Mouse (Mus musculus) thymus, postnatal 4 days (tissue): ENCODE data around the gene Thrsp.
"Not testable (repeated sequence)": the region's sequence is repeated elsewhere in the genome, so short reads cannot be mapped to it uniquely, and the experiment has no call there.

ENCODE experiments used
- DNase-seq: peaks from one replicate; pipeline ENCODE4 v3.0.0; 2021

Thrsp gene

DNA sequence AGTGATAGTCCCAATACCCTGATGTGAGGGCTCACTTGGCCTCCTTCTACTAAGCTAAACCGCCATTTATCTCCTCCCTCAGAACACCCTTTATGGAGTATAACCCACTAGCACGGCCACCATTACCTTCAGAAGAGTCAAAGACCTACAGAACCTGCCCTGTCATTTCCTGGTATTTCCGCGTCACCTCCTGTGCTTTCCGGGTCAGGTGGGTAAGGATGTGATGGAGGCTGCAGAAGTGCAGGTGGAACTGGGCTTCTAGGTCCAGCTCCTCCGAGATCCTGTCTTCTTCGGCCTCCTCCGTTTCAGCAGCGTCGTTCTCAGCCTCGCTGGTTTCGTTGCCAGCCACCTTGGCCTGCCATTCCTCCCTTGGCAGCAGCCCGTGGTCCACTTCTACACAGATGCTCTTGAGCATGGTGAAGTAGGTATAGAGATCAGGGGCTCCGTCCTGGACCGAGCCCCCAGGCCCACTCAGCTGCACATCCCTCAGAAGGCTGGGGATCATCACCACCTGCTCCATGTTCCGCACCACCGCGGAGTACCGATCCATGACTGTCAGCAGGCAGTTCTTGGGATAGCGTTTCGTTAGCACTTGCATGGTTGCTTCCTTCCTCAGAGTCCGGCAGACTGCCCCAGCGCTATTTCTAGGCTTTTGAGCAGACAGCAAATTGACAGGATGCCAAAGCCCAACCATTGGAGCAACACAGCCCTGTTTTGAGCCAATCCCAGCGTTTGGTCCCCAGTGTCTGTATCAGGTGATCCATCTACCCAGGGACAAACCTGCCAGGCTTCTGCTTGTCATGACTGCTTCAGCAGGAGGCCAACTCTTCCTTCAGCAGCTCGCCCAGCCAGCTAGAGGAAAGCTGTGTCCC, at the start of gene Thrsp:
Gene Thrsp, minus strand, starts transcription at position 825 of the 872 bp plus-strand sequence.
- no peak for DNase-seq

DNA sequence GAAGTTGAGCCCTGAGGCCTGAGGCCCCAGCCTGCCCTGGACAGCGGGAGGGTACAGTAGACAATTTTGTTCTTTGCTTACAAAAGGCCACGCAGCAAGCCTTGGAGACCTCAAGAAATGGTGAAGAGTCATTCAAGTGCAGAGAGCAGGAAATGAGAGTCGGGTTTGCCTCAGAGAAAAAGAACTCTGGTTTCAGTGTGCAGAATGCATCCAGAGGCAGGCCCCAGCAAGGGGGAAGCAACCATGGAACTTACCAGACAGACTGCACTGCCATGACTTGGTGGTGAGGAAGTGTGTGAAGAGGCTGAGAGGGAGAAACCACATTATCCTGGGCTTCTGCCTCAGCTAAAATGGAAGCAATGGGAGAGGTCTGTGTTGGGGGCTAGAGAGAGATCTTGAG, 38.0 kb upstream of the Thrsp start:
- DNase-seq, result no peak

DNA sequence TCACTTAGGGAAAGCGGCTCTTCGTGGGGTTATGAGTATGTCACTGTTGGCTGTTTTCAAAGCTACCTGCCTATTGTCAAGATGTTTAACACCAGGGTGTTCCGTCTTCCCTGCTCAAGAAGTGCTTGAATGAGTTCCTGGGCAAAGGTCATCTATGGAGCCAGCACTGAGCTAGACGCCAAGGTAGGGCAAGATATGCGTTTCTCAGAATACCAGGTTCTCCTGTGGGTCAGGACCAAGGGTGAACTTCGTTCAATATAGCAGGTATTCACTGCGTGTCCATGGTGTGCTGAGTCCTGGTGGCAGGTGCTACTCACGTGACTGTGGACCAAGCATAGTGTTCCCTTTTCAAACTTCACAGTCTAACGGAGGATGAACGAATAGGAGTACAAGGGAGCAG, 37.3 kb upstream of the Thrsp start:
- DNase-seq, result no peak

DNA sequence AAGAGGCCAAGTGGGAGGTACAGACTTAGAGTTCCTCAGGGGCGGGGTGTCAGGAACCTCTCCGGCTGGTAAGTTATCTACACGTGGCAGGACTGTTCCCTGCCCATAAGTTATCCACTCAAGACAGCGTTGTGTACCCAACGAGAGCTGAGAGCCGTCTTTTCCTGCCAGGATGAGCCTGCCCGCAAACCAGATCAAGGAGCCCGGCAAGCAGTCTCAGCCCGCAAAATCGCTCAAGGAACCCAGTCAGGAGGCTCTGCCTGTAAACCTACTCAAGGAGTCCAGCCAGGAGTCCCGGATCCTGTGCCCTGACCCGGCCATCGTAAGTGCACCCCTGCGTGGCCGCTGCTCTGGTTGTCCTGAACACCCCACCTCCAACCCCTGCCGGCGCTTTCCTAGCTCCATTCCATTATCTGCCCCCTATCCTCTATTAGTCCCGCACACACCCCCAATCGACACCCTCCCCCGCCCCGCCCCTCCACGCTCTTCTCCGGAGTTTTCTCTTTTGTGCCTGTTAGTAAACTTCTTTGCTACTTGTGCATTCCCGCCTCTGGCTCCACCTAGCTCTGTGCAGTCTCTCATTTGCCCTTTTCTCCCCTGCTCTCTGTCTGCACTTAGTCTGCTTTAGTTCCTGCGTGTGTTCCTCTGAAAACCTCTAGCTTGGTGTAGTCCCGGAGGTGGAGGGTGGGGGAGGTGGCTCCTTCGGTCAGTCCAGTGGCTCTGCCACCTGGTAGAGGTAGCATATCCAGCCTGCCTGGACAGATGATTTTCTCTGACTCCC, 35.8 kb upstream of the Thrsp start:
- peak; percentile 43 for DNase-seq

GRCm38 (mm10) chr7:97452196-97452595, 34.7 kb upstream of the Thrsp start:
- DNase-seq, result peak; percentile 13

DNA sequence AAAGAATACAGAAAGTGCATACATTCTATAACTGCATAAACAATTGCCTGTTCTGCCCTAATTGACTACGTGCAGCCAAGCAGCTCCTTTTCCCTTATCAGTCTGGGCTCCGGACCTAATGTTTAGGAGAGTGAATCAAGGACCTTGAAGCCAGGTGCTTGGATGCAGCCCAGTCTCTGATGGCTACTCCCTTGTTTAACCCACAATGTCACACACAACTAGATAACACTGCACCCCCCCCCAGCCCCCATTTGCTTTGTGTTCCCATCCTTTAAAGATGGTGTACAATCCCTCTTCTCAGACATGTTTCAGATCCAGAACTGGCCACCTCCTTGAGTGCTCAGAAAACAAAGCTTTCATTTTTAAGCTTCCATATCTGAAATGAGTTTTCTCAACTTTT, 33.5 kb upstream of the Thrsp start, which contains the start of gene Kctd14:
Gene Kctd14, plus strand, starts transcription at position 301 of the 400 bp plus-strand sequence.
- DNase-seq, result not testable (repeated sequence)

DNA sequence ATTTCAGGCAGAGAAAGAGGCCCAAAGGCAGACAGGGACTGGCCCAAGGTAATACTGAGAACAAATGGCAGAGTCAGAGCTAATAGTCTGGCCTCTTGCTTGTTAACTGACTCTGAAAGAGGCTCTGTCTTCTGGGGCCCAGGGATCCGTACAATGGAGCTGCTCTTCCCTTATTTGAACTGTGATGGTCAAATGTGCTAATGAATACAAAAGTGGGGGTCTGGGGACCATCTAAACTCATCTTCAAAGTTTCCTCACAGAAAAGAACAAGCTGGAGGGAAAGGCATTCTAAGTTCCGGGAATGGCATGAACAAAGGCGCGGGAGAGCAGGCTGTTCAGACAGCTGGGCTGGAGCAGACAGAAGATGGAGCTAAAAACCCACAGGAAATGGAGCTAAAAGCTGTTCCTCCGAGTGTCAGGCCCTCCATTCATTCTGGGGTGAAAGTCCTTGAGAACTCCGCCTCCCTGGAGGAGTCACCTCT, 29.6 kb upstream of the Thrsp start:
- peak; percentile 17 for DNase-seq

GRCm38 (mm10) chr7:97446171-97446925, 28.8 kb upstream of the Thrsp start:
- peak; percentile 43 for DNase-seq

DNA sequence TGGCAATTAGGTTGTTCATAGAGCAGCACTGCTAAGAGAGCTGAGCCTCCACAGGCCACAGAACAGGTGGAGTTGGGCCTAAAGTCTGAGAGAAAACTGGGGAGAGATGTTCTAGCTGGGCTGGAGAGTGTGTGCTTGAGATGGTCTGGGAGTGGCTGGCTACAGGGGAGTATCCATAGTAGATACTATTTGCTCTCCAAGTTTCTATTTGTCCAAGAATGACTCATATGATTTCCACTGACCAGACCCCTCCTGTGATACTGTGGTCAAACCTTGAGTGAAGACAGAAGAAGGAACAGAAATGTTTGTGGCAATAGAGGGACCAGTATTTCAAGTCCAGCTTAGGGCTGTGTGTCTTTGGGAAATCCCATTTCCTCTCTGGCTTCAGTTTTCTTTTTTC, 21.5 kb upstream of the Thrsp start:
- no peak for DNase-seq

- no peak for DNase-seq
Measured at GRCm38 (mm10) chr7:97434517-97434916, 17.0 kb upstream of the Thrsp start.

GRCm38 (mm10) chr7:97433517-97433916, 16.0 kb upstream of the Thrsp start:
- DNase-seq, result not testable (repeated sequence)

DNA sequence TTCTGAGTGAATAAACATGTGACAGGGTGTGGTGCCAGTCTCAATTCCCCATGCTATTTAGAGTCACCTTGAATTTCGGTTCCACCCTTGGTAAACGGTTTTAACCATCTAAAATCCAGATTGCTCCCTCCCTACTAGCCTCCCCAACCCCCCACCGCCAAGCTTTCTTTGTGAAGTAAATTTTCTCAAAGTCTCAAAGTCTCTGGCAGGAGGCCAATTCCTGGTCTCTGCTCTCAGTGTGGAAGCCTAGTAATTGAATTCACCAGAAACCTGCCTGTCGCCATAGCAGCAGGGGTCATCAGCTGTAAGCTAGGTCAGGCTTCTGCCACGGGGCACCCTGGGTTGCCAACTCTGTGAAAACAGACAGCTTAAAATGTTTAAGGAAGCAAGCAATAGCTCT, 12.2 kb upstream of the Thrsp start:
- DNase-seq, result no peak

DNA sequence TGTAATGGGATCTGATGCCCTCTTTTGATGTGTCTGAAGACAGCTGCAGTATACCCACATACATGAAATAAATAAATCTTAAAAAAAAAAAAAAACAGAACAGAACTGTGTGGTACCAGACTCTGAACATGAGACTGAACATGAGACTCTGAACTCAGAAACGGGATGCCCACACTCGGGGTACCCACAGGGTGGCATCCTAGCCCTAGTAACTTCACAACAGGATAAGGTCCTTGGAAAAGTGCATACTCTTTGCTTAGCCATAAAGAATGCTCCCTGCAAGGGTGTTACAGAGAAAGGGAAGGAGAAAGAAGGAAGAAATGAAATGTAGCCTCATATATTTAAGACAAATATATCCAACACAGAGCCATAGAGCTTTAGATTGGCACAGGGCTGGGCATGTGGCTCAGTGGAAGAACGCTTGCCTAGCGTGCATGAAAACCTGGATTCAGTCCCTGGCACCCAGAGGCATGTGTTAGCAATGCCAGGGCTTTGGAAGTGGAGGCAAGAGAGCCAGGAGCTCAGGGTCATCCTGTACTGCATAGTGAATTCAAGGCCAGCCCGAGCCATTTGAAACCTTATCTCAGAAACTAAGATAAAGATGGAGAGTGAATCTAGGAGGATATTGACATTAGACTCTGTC, 10.4 kb upstream of the Thrsp start:
- no peak for DNase-seq

GRCm38 (mm10) chr7:97427296-97427695, 9.8 kb upstream of the Thrsp start:
- no peak for DNase-seq

DNA sequence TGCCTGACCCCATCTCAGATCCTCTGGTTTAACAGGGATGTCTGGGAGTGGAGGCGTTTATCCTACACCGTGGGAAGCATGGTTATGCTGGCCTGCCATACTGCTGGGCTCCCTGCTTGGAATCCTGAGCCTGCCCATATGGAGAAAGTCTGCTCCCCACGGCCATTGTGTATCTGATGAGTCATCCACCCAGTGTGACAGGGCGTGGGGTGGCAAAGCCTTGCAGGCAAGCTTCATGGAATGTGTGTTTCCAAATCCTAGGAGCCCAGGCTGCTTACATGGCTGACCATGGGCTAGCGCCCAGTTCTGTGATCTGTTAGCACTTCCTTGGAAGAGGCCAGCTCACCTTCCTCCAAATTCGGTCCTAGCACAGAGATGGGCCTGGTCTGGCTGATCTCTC, 9.0 kb upstream of the Thrsp start:
- no peak for DNase-seq

DNA sequence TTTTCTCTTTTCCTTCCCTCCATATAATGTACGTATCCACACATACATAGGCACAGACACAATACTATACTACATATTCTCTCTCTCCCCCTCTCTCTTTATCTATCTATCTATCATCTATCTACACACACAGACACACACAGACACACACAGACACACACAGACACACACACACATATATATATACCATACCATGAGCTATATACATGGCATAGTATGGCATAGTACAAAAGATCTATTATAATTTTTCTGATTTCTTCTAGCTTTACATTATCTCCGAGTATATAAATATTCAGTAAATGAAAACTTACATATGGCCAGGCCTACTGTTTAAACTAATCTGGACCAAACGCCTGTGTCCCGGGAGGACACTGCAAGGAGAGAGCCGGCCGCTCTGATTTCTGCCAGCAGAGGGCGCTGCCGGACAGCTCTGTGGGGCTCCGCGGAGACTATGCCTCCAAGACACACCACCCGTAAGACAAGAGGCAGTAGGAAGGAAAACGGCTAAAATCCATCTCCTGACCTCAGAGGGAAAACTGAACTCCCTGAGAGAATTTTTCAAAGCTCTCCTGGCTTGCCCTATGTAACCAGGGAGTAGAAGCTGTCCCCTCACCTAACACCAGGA, 7.2 kb upstream of the Thrsp start:
- DNase-seq, result peak; percentile 94

DNA sequence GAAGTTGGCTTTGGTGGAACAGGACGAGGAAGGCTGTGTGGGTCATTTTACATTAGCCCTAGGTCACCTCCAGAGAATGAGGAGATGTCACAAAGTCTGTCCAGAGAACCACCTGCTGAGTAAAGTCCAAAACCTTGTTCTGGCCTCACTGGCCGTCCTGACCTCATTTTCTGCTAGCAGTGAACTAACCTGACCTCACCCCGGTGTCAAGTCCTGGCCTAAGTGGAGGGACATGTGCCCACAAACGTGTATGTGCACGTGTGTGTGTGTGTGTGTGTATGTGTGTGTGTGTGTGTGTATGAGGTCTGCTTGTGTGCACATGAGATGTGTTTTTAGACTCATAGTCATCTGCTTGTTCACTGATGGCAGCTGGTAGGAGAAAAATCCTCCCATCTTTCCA, 6.2 kb upstream of the Thrsp start:
- no peak for DNase-seq

GRCm38 (mm10) chr7:97420958-97421651, 3.6 kb upstream of the Thrsp start:
- no peak for DNase-seq

- DNase-seq, result no peak
Measured at GRCm38 (mm10) chr7:97420406-97420805, 2.9 kb upstream of the Thrsp start.

GRCm38 (mm10) chr7:97419163-97419562, 1.6 kb upstream of the Thrsp start:
- no peak for DNase-seq

DNA sequence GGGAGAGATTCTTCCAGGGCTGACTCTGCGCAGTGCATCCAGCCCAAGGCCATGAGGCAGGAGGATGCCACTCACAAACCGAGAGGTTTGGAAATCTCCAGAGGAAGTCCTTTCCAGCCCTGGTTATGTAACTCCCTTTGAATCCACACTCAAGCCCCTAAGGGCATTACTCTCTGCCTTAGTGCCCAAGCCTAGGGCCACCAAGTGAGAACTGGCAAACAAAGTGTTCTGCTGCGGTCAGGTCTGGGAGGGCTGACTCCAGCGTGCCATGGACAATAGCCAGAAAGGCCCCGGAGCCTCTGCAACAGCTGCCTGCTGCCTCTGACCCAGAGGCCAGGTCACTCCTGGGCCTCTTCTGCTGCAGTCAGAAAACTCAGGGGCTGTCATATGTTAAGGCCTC, 1.2 kb upstream of the Thrsp start:
- no peak for DNase-seq
